Mouse (Mus musculus): ENCODE measurements around the gene Zc3h12d. TPM values are rescaled to one million over a fixed set of nuclear protein-coding genes. Genes with fewer than 3 reads are reported as not detected.

Gene Zc3h12d
- polyA plus RNA-seq, 1 experiment from 2014 or later: 0.07 TPM

- Histone ChIP-seq H3K4me2 (ENCODE audit: low read depth, severe bottlenecking) (no peak overlapping the region), H3K9ac (ENCODE audit: low read length) (no peak overlapping the region), H3K4me1 (ENCODE audit: control insufficient read depth, insufficient read depth, low read length) (no peaks in the 10 kb centered on the region), H3K9me3 (ENCODE audit: control insufficient read depth, low read length) (no peaks in the 10 kb centered on the region), H3K4me3 (ENCODE audit: low read depth, low read length) (no peak overlapping the region), H3K27ac (replicated peaks; ENCODE audit: low read depth, low read length) (no peak overlapping the region), H3K27me3 (ENCODE audit: control insufficient read depth, insufficient read depth, low read length) (no peaks in the 10 kb centered on the region), H3K36me3 (ENCODE audit: control insufficient read depth, insufficient read depth, low read length) (peaks cover 2% of the 10 kb centered on the region; the same call in 1 of the 2 replicates)
- DNase-seq (ENCODE audit: low spot score): no peak
- no peak for ATAC-seq (ENCODE audit: insufficient number of reproducible peaks, low FRiP score, low TSS enrichment, low read depth)
- WGBS: 93% methylated on average over 4 of the region's 4 CpGs
Measured at GRCm38 (mm10) chr10:7818676-7819075, 13.6 kb upstream of the Zc3h12d start.

DNA sequence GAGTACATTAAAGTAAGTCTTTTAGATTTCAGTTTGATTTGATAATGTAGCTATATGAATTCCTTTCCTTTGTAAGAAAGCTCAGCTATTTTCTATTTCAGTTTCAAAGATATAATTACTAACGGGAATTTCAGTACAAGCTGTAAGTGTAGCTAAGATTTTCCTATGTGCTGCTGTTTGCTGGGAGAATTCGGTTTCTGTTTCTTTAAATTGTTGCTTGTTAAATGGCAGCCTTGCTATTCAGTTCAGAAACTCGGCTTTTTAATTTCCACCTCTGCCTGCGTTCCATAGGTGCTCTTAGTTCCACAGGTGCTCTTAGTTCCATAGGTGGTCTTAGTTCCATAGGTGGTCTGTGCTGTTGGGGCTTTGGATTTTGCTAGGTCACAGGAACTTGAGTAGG lies 13.1 kb upstream of the Zc3h12d start:
- Histone ChIP-seq H3K4me1 (ENCODE audit: control insufficient read depth, insufficient read depth, low read length) (no peaks in the 10 kb centered on the region), H3K9me3 (ENCODE audit: control insufficient read depth, low read length) (no peaks in the 10 kb centered on the region), H3K9ac (ENCODE audit: low read length) (no peak overlapping the region), H3K27me3 (ENCODE audit: control insufficient read depth, insufficient read depth, low read length) (no peaks in the 10 kb centered on the region), H3K27ac (replicated peaks; ENCODE audit: low read depth, low read length) (no peak overlapping the region), H3K4me3 (ENCODE audit: low read depth, low read length) (no peak overlapping the region), H3K36me3 (ENCODE audit: control insufficient read depth, insufficient read depth, low read length) (peaks cover 2% of the 10 kb centered on the region; the same call in 1 of the 2 replicates), H3K4me2 (ENCODE audit: low read depth, severe bottlenecking) (no peak overlapping the region)
- WGBS: 93% methylated on average over 4 of the region's 4 CpGs
- no peak for DNase-seq (ENCODE audit: low spot score)
- ATAC-seq (ENCODE audit: insufficient number of reproducible peaks, low FRiP score, low TSS enrichment, low read depth): no peak

DNA sequence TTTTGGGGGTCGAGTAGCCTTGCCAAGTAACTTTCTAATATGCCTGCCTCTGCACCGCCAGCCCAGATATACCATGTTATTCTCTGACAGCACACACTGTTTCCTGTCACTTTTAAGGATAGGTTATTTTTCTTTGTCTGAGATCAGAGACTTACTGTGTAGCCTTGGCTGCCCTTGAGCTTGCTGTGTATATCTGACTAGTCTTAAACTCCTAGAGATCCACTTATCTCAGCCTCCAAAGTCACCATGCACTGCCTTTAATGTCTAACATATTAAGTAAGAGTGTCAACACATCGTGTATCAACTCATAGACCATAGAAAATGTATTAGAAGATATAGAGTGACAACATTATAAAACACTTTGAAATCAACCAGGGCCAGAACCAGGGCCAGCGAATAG lies 12.7 kb upstream of the Zc3h12d start:
- Histone ChIP-seq H3K27ac (replicated peaks; ENCODE audit: low read depth, low read length) (no peak overlapping the region), H3K9me3 (ENCODE audit: control insufficient read depth, low read length) (no peaks in the 10 kb centered on the region), H3K36me3 (ENCODE audit: control insufficient read depth, insufficient read depth, low read length) (peaks cover under 1% of the 10 kb centered on the region; the same call in 1 of the 2 replicates), H3K4me1 (ENCODE audit: control insufficient read depth, insufficient read depth, low read length) (no peaks in the 10 kb centered on the region), H3K4me3 (ENCODE audit: low read depth, low read length) (no peak overlapping the region), H3K27me3 (ENCODE audit: control insufficient read depth, insufficient read depth, low read length) (no peaks in the 10 kb centered on the region), H3K9ac (ENCODE audit: low read length) (no peak overlapping the region), H3K4me2 (ENCODE audit: low read depth, severe bottlenecking) (no peak overlapping the region)
- WGBS: 91% methylated on average over 4 of the region's 4 CpGs
- ATAC-seq (ENCODE audit: insufficient number of reproducible peaks, low FRiP score, low TSS enrichment, low read depth) (no peak), DNase-seq (ENCODE audit: low spot score) (no peak)

DNA sequence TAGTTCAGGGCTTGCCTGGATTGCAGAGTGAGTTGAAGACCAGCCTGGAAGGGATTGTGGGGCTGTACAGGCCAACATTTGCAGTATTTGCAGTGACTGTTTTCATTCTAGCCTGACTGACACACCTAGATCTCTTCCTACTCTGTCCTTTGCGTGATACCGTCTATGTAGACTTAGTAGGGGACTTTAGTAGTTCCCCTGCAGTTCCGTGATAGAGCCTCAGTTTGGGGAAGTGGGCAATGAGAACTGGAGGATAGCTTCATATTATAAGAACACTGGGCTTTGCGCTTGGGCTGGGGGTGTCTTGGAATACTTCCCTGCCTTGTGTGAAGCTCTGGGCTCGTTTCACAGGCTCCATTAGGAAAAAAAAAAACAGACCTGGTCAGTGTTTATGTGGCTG lies 12.1 kb upstream of the Zc3h12d start:
- no peak for ATAC-seq (ENCODE audit: insufficient number of reproducible peaks, low FRiP score, low TSS enrichment, low read depth)
- no peaks in the 10 kb centered on the region; the same call in 1 of the 2 replicates for H3K36me3 ChIP-seq (ENCODE audit: control insufficient read depth, insufficient read depth, low read length)

DNA sequence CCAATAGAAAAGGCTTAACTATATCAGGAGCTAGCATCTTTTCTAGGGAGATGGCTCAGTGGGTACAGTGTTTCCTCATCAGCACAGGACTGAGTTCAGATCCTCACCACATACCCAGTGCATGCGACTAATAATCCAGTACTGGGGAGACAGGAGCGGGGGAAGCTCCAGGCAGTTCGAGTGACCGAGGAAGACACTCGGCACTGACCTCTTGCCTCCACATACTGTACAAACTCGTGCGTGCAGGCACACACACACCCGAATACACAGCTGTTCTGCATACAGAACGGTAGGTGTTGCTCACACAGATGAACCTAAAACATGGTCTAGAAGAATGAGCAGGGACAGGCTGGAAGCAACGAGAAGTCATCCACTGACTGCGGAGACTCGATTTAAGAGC lies 10.3 kb upstream of the Zc3h12d start:
- ATAC-seq (ENCODE audit: insufficient number of reproducible peaks, low FRiP score, low TSS enrichment, low read depth) (no peak), DNase-seq (ENCODE audit: low spot score) (no peak)
- no peak overlapping the region for H3K9ac ChIP-seq (ENCODE audit: low read length)
- H3K27me3 ChIP-seq (ENCODE audit: control insufficient read depth, insufficient read depth, low read length): no peaks in the 10 kb centered on the region
- H3K4me2 ChIP-seq (ENCODE audit: low read depth, severe bottlenecking): no peak overlapping the region
- no peaks in the 10 kb centered on the region for H3K9me3 ChIP-seq (ENCODE audit: control insufficient read depth, low read length)
- H3K27ac ChIP-seq (replicated peaks; ENCODE audit: low read depth, low read length): no peak overlapping the region
- no peaks in the 10 kb centered on the region; the same call in 1 of the 2 replicates for H3K36me3 ChIP-seq (ENCODE audit: control insufficient read depth, insufficient read depth, low read length)
- WGBS: 96% methylated on average over 12 of the region's 12 CpGs
- no peaks in the 10 kb centered on the region for H3K4me1 ChIP-seq (ENCODE audit: control insufficient read depth, insufficient read depth, low read length)
- H3K4me3 ChIP-seq (ENCODE audit: low read depth, low read length): no peak overlapping the region

More for the DNA sequence above, 12.1 kb upstream of the Zc3h12d start:
- no peak for DNase-seq (ENCODE audit: low spot score)
- Histone ChIP-seq H3K4me1 (ENCODE audit: control insufficient read depth, insufficient read depth, low read length) (no peaks in the 10 kb centered on the region), H3K27ac (replicated peaks; ENCODE audit: low read depth, low read length) (no peak overlapping the region), H3K27me3 (ENCODE audit: control insufficient read depth, insufficient read depth, low read length) (no peaks in the 10 kb centered on the region), H3K9me3 (ENCODE audit: control insufficient read depth, low read length) (no peaks in the 10 kb centered on the region), H3K9ac (ENCODE audit: low read length) (no peak overlapping the region), H3K4me3 (ENCODE audit: low read depth, low read length) (no peak overlapping the region), H3K4me2 (ENCODE audit: low read depth, severe bottlenecking) (no peak overlapping the region)
- 90% methylated on average over 5 of the region's 5 CpGs for WGBS

GRCm38 (mm10) chr10:7824663-7825280 lies 7.5 kb upstream of the Zc3h12d start:
- no peak overlapping the region for H3K4me2 ChIP-seq (ENCODE audit: low read depth, severe bottlenecking)
- H3K4me3 ChIP-seq (ENCODE audit: low read depth, low read length): no peak overlapping the region
- H3K27me3 ChIP-seq (ENCODE audit: control insufficient read depth, insufficient read depth, low read length): no peaks in the 10 kb centered on the region
- no peaks in the 10 kb centered on the region; the same call in 1 of the 2 replicates for H3K36me3 ChIP-seq (ENCODE audit: control insufficient read depth, insufficient read depth, low read length)
- WGBS: 88% methylated on average over 9 of the region's 9 CpGs
- H3K4me1 ChIP-seq (ENCODE audit: control insufficient read depth, insufficient read depth, low read length): no peaks in the 10 kb centered on the region
- ATAC-seq (ENCODE audit: insufficient number of reproducible peaks, low FRiP score, low TSS enrichment, low read depth) (no peak), DNase-seq (ENCODE audit: low spot score) (no peak)
- no peak overlapping the region for H3K9ac ChIP-seq (ENCODE audit: low read length)
- no peaks in the 10 kb centered on the region for H3K9me3 ChIP-seq (ENCODE audit: control insufficient read depth, low read length)
- H3K27ac ChIP-seq (replicated peaks; ENCODE audit: low read depth, low read length): no peak overlapping the region

DNA sequence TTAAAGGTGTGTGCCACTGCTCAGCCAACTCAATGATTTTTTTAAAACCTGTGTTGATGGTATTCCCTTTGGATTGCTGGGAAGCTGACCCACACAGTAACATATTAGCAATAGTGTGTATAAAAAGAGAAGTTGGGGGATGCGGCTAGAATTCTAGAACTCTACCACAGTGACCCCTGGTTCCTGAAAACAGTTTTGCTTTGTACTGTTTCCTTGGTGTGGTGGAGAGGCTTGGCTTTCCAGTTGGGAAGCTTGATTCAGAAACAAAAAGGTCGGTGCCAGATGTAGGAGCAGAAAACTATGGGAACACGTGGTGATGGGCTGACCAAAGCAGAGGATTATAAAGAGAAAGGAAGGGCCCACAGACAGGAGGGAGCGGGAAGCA lies 7.0 kb upstream of the Zc3h12d start:
- no peaks in the 10 kb centered on the region for H3K9me3 ChIP-seq (ENCODE audit: control insufficient read depth, low read length)
- DNase-seq (ENCODE audit: low spot score) (no peak), ATAC-seq (ENCODE audit: insufficient number of reproducible peaks, low FRiP score, low TSS enrichment, low read depth) (no peak)
- no peak overlapping the region for H3K27ac ChIP-seq (replicated peaks; ENCODE audit: low read depth, low read length)
- H3K4me3 ChIP-seq (ENCODE audit: low read depth, low read length): no peak overlapping the region
- no peak overlapping the region for H3K9ac ChIP-seq (ENCODE audit: low read length)
- no peaks in the 10 kb centered on the region for H3K27me3 ChIP-seq (ENCODE audit: control insufficient read depth, insufficient read depth, low read length)
- no peaks in the 10 kb centered on the region; the same call in 1 of the 2 replicates for H3K36me3 ChIP-seq (ENCODE audit: control insufficient read depth, insufficient read depth, low read length)
- 94% methylated on average over 4 of the region's 4 CpGs for WGBS
- no peaks in the 10 kb centered on the region for H3K4me1 ChIP-seq (ENCODE audit: control insufficient read depth, insufficient read depth, low read length)
- no peak overlapping the region for H3K4me2 ChIP-seq (ENCODE audit: low read depth, severe bottlenecking)

GRCm38 (mm10) chr10:7826106-7826505 lies 6.2 kb upstream of the Zc3h12d start:
- Histone ChIP-seq H3K4me1 (ENCODE audit: control insufficient read depth, insufficient read depth, low read length) (no peaks in the 10 kb centered on the region), H3K27ac (replicated peaks; ENCODE audit: low read depth, low read length) (no peak overlapping the region), H3K9ac (ENCODE audit: low read length) (no peak overlapping the region), H3K9me3 (ENCODE audit: control insufficient read depth, low read length) (no peaks in the 10 kb centered on the region), H3K36me3 (ENCODE audit: control insufficient read depth, insufficient read depth, low read length) (no peaks in the 10 kb centered on the region; the same call in 1 of the 2 replicates), H3K4me2 (ENCODE audit: low read depth, severe bottlenecking) (no peak overlapping the region), H3K4me3 (ENCODE audit: low read depth, low read length) (no peak overlapping the region), H3K27me3 (ENCODE audit: control insufficient read depth, insufficient read depth, low read length) (no peaks in the 10 kb centered on the region)
- DNase-seq (ENCODE audit: low spot score) (no peak), ATAC-seq (ENCODE audit: insufficient number of reproducible peaks, low FRiP score, low TSS enrichment, low read depth) (no peak)
- 95% methylated on average over 9 of the region's 9 CpGs for WGBS
